Mouse (Mus musculus) heart, embryonic 11.5 days (tissue): ENCODE measurements around the gene Gm17606. TPM values are rescaled to one million over a fixed set of nuclear protein-coding genes. Genes with fewer than 3 reads are reported as not detected.

Source experiments
- ATAC-seq: fragments of 200-750 bp; cut with Nextera tagmentation; replicated peaks from 2 replicates; pipeline ENCODE4 v1.8.0; 2017; ENCODE audit warnings: moderate library complexity; ENCODE audit not compliant: insufficient number of reproducible peaks, low FRiP score, low TSS enrichment
- H3K27ac ChIP-seq: fragments of 300-500 bp; sonication (generic); 2 replicates; pipeline ENCODE4 v1.5.1; 2014; ENCODE audit warnings: mild to moderate bottlenecking, low read depth, low read length
- H3K27me3 ChIP-seq: fragments of 300-500 bp; sonication (generic); 2 replicates; pipeline ENCODE4 v1.6.1; 2014; ENCODE audit warnings: mild to moderate bottlenecking, low read length, mixed read lengths; ENCODE audit not compliant: control insufficient read depth, insufficient read depth
- H3K36me3 ChIP-seq: fragments of 300-500 bp; sonication (generic); 2 replicates; pipeline ENCODE4 v1.6.1; 2014; ENCODE audit warnings: mild to moderate bottlenecking, low read length, moderate library complexity, mixed read lengths; ENCODE audit not compliant: control insufficient read depth, insufficient read depth
- H3K4me1 ChIP-seq: fragments of 300-500 bp; sonication (generic); 2 replicates; pipeline ENCODE4 v1.6.1; 2014; ENCODE audit warnings: low read length; ENCODE audit not compliant: control insufficient read depth, insufficient read depth
- H3K4me2 ChIP-seq: fragments of 300-500 bp; sonication (generic); 2 replicates; pipeline ENCODE4 v1.6.1; 2014; ENCODE audit warnings: mild to moderate bottlenecking, moderate library complexity
- H3K4me3 ChIP-seq: fragments of 300-500 bp; sonication (generic); 2 replicates; pipeline ENCODE4 v1.5.1; 2014; ENCODE audit warnings: low read depth, low read length
- H3K9ac ChIP-seq: fragments of 300-500 bp; sonication (generic); 2 replicates; pipeline ENCODE4 v1.6.1; 2014; ENCODE audit warnings: mild to moderate bottlenecking, low read depth, low read length, moderate library complexity
- H3K9me3 ChIP-seq: fragments of 300-500 bp; sonication (generic); replicated peaks from 2 replicates; pipeline ENCODE4 v1.6.1; 2016; ENCODE audit warnings: low read length; ENCODE audit not compliant: control insufficient read depth
- WGBS: fragments of 180-500 bp; shearing (Covaris S2); extraction: QIAGEN DNeasy Blood & Tissue Kit; methylation state at CpG from one replicate; pipeline ENCODE4 v1.1.7; 2014; ENCODE audit not compliant: insufficient replicate concordance; 5-methylcytosine and 5-hydroxymethylcytosine counted together
- polyA plus RNA-seq: library from polyadenylated mRNA; unstranded; fragments of >200 nt; fragmentation: Nextera tagmentation; extraction: Ambion mirVana; gene quantifications from 2 replicates; pipeline ENCODE4 v1.2.1, GENCODE M21; 2014

The Gm17606 gene
- polyA plus RNA-seq, 1 experiment from 2014 or later = not detected

DNA sequence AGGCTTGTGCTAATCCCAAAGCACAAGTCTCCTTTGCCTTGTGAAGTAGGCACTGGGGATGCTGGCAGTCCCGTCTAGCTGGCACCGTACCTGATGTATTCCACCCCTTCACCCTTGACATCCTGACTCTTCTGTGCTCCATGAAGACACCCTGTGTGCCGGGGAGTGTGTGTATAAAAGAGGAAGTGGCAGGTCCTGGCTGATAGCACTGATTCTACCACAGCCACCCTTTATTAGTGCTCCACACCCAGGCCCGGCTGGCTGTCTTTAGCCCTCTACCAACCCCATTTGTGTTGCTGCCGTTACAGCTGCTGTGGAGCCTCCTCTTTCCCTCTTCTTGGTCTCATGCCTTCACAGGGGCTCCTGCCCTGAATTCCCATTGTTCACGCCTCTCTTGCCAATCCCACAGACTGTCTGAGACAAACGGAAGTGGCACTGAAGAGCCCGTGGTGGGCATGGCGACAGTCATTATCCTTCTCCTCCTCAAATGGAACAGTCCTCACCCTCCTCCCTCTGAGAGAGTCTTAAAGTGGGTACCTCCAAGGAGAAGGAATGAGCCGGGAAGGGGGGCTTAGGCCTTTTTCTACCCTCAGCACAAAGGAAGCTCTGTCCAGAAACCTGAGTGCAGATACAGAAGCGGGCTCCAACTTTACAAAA, 10.0 kb upstream of the Gm17606 start:
- Histone ChIP-seq H3K27me3 (peaks cover under 1% of the 10 kb centered on the region; the same call in 1 of the 2 replicates), H3K4me2 (no peak overlapping the region), H3K9me3 (no peaks in the 10 kb centered on the region), H3K4me1 (no peaks in the 10 kb centered on the region), H3K9ac (no peak overlapping the region), H3K27ac (no peak overlapping the region), H3K4me3 (no peak overlapping the region), H3K36me3 (peaks cover 14% of the 10 kb centered on the region)
- 75% methylated on average over 11 of the region's 11 CpGs for WGBS
- no peak for ATAC-seq

DNA sequence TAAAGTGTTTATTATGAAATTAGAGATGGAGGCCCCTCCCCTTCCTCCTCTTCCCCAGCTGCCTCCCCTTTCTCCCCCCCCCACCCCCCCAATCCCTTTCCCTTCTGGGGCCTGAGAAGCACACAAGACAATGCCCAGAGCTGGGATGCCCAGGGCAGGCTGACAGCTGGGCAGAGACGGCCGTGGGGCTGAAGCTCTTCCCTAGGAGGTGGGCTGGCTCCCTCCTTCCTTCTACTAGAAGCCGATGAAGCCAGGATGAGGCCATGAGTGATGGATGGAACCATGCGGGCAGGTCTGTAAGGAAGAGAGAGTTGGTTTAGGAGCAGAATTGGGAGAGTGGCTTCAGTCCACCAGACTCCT, 9.5 kb upstream of the Gm17606 start:
- no peak overlapping the region for H3K4me2 ChIP-seq
- no peak for ATAC-seq
- no peak overlapping the region for H3K27ac ChIP-seq
- H3K9ac ChIP-seq = no peak overlapping the region
- H3K36me3 ChIP-seq = peaks cover 17% of the 10 kb centered on the region
- no peaks in the 10 kb centered on the region for H3K4me1 ChIP-seq
- no peaks in the 10 kb centered on the region for H3K9me3 ChIP-seq
- H3K27me3 ChIP-seq = no peaks in the 10 kb centered on the region
- no peak overlapping the region for H3K4me3 ChIP-seq
- 81% methylated on average over 4 of the region's 4 CpGs for WGBS

DNA sequence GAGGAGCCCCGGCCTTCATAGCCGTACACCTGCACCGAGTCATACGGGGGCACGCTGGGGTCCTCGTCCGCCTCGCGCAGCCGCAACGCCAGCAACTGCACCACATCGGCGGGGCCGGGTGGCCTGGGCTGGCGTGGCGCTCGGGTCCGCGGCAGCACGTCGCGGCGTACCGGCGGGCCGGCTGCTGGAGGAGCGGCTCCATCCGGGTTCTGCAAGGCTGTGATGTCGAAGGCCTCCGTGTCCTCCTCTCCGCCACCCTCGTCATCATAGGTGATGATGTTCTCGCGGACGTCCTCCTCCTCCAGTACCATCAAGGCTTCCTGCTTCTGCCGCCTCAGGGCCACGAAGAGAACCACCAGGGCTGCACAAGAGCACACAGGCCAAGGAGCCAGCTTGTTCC, 8.5 kb upstream of the Gm17606 start:
- Histone ChIP-seq H3K4me3 (no peak overlapping the region), H3K27ac (no peak overlapping the region), H3K4me1 (no peaks in the 10 kb centered on the region), H3K9ac (no peak overlapping the region), H3K36me3 (peaks cover 23% of the 10 kb centered on the region), H3K27me3 (no peaks in the 10 kb centered on the region), H3K9me3 (no peaks in the 10 kb centered on the region), H3K4me2 (no peak overlapping the region)
- no peak for ATAC-seq
- 83% methylated on average over 37 of the region's 37 CpGs for WGBS

DNA sequence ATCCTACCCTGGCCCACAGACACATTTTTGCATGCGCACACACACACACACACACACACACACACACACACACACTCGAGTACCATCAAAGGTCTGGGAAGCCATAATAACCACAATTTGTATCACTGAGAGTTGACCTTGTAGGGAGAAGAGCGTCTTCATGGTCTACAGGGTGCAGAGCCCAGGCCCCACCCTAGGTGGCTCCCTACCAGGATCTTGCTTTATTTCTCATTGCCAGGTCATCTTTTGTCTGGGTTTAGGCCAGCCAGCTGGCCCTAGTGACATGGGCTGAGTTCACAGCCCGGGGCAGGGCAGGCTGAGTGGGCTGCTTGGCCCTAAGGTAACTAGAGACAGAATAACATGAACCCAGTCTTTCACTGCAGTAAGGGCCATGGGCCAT, 6.6 kb upstream of the Gm17606 start:
- WGBS = 76% methylated on average over 4 of the region's 4 CpGs
- Histone ChIP-seq H3K9me3 (no peaks in the 10 kb centered on the region), H3K36me3 (peaks cover 23% of the 10 kb centered on the region), H3K27ac (no peak overlapping the region), H3K4me1 (no peaks in the 10 kb centered on the region), H3K27me3 (no peaks in the 10 kb centered on the region), H3K4me3 (no peak overlapping the region), H3K9ac (no peak overlapping the region), H3K4me2 (no peak overlapping the region)
- no peak for ATAC-seq

DNA sequence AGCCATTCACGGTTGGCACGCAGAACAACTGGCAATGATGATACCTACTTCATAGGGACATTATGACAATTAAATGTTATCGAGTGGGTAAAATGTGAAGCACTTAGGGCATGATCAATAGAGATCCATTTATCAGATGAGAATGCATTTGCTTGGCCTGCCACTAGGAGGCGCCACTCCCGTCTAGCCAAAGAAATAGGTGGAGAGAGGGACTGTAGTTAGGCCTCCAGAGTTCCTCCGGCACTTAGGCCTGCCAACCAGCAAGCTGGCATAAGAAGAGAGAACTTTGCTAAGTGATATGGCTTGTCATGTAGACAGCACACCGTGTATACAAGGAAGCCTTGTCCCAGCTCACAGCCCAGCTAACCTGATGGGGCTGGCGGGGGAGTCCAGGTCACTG, 3.8 kb upstream of the Gm17606 start:
- 54% methylated on average over 8 of the region's 8 CpGs for WGBS
- peaks cover 16% of the 10 kb centered on the region for H3K36me3 ChIP-seq
- no peak for ATAC-seq
- no peaks in the 10 kb centered on the region for H3K9me3 ChIP-seq
- no peak overlapping the region for H3K4me3 ChIP-seq
- H3K9ac ChIP-seq = no peak overlapping the region
- no peak overlapping the region for H3K27ac ChIP-seq
- no peaks in the 10 kb centered on the region for H3K27me3 ChIP-seq
- H3K4me2 ChIP-seq = no peak overlapping the region
- H3K4me1 ChIP-seq = peaks cover 7% of the 10 kb centered on the region; the same call in 1 of the 2 replicates

DNA sequence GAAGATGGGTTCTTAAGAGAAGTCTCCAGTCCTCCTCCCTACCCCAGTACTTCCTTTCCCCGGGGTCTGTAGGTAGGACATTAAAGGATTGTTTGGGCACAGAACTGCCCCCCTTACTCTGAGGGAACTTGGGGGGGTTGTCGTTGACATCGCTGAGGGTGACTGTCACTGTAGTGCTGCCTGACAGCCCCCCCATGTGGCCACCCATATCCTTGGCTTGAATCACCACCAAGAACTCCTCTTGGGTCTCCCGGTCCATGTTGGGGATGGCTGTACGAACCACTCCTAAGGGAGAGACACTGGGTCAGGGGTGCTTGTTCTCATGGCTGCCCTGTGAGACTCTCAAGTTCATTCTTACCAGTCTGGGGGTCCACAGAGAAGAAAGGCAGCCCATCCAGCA, 2.5 kb upstream of the Gm17606 start:
- no peak overlapping the region for H3K9ac ChIP-seq
- H3K4me2 ChIP-seq = no peak overlapping the region
- H3K36me3 ChIP-seq = peaks cover 25% of the 10 kb centered on the region
- ATAC-seq = no peak
- no peak overlapping the region for H3K4me3 ChIP-seq
- no peaks in the 10 kb centered on the region for H3K9me3 ChIP-seq
- WGBS = 65% methylated on average over 5 of the region's 5 CpGs
- peaks cover 7% of the 10 kb centered on the region; the same call in 1 of the 2 replicates for H3K4me1 ChIP-seq
- no peaks in the 10 kb centered on the region for H3K27me3 ChIP-seq
- H3K27ac ChIP-seq = no peak overlapping the region

DNA sequence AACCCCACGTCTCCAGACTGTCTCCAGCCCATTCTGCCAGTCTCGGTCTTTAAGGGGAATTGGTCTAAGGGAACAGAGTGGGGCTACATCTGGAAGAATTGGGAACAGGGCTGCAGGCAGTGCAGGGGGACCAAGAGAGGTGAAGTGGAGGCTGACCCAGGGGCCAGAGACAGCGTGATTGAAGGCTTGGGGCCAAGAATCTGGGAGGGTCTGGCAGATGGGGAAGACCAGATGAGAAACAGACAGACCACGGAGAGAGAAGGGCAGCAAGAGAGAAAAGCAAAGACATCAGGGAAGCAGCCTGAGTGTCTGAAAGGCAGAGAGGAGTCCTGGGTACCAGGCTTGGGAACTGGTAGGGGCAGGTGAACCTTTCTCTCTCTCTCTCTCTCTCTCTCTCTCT, 631 bp upstream of the Gm17606 start:
- peaks cover 7% of the 10 kb centered on the region; the same call in 1 of the 2 replicates for H3K4me1 ChIP-seq
- peak overlapping the region; percentile 31 for H3K4me3 ChIP-seq
- peaks cover 37% of the 10 kb centered on the region for H3K36me3 ChIP-seq
- H3K9ac ChIP-seq = peak overlapping the region; percentile 43; the same call in 1 of the 2 replicates
- peak overlapping the region; percentile 97 for H3K4me2 ChIP-seq
- no peak overlapping the region for H3K27ac ChIP-seq
- WGBS = 32% methylated on average over 4 of the region's 4 CpGs
- ATAC-seq = no peak
- H3K27me3 ChIP-seq = no peaks in the 10 kb centered on the region
- H3K9me3 ChIP-seq = no peaks in the 10 kb centered on the region

DNA sequence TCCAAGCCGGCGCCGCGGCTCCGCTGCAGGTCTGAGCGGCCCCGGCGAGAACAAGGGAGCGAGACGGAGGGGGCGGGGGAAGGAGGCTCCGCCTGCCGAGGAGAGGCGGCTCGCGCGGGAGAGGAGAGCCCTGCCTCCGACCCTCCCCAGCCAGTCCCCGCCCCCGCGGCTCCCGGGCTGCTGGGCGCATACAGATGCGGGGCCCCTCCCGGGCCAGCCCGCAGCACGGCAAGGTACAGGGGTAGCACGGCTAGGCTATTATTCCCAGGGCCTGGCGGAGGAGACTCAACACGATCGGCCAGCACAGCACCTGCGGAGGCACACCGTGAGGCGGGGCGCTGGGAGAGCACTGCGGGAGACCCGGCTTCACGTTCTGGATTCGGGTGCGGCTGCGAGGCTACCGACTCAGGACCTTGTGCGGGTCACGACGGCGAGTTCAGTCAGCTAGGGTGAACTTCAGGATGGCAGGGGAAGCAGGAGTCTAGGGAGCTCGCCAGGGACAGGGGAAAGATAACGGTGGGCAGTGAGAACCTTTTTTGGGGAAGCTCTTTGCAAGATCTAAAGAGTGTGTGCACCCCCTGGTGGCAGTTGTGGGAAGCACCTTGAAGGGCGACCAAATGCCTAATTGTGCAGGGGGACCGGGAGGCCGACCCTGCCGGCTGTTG, 685 bp downstream of the Gm17606 start, which contains the start of gene Cdh24:
Gene Cdh24 (minus strand): TSS at position 60 of the 665 bp plus-strand sequence.
- peaks cover 45% of the 10 kb centered on the region for H3K36me3 ChIP-seq
- H3K4me2 ChIP-seq = peak within 1 kb of the TSS; percentile 97
- peak within 1 kb of the TSS; percentile 51 for H3K27ac ChIP-seq
- peak; percentile 90 for ATAC-seq
- peak within 1 kb of the TSS; percentile 58 for H3K4me3 ChIP-seq
- peaks cover 7% of the 10 kb centered on the region; the same call in 1 of the 2 replicates for H3K4me1 ChIP-seq
- WGBS = 1% methylated on average over 46 of the region's 52 CpGs
- H3K9me3 ChIP-seq = no peaks in the 10 kb centered on the region
- peak within 1 kb of the TSS; percentile 73 for H3K9ac ChIP-seq
- H3K27me3 ChIP-seq = no peaks in the 10 kb centered on the region
